Comparison of ENCODE assay signal across 7 mouse cellular contexts in the genomic region with DNA sequence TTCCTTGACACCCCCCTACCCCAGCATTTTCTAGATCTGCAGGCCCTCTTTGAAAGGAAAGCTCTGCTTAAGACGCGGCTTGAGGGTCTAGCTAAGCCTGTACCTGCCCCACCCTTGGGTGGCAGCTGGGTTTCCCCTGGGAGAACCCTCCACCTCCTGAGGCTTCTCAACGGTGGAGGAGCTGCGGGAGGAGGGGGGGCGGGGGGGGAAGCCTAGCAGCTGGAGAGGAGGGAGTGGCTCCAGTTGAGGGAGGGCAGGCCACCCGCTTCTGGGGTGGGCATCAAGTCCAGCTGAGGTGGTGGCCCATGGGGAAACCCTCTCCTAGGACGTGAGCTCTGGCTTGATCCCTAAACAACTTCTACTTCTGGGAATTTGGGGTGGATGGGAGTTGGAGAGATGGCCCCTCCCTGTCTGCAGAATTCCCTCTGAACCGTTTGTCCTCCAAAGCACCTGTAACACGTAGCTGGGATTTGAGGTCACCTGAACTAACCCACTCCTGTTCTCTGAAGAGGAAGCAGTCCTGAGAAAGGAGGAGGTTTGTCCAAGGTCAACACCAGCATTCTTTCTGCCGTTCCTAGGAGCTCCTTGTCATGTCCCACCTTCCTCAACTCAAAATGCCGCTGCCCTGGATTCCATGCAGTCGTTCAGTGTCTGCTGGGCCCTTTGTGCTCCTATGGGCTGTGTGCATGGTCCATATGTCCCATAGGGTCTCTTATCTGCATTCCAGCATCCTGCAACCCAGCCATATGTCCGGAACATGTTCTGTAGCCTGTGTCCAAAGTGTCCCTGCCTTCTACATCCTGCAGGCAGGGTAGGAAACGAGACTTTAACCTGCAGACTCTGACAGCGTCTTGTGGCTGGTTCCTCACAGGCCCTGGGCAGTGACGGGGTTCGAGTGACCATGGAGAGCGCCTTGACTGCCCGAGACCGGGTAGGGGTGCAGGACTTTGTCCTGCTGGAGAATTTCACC. TPM values are rescaled to one million over a fixed set of nuclear protein-coding genes. Genes with fewer than 3 reads are reported as not detected.
DNase-seq lines count a peak whose midpoint lies in the region; ATAC-seq and TF ChIP-seq lines count a peak whose summit lies in the region.

No protein-coding gene starts in this region.

- no peaks in the 10 kb centered on the region for H3K27me3 ChIP-seq in C2C12 (ENCODE audit: control insufficient read depth, insufficient read depth, insufficient read length)
- H3K27me3 ChIP-seq in heart, embryonic 15.5 days = no peaks in the 10 kb centered on the region
- H3K27me3 ChIP-seq in liver, embryonic 13.5 days = no peaks in the 10 kb centered on the region

- no peak for TF ChIP-seq POLR2A in olfactory bulb, adult 2 months (IDR thresholded peaks at IDR 0.05; ENCODE audit: insufficient read depth, low read depth, low read length)

- H3K4me2 ChIP-seq in heart, embryonic 15.5 days = peak overlapping the region; percentile 86
- peak overlapping the region; percentile 98 for H3K4me2 ChIP-seq in liver, embryonic 13.5 days

- peak overlapping the region; percentile 62 for H3K4me3 ChIP-seq in C2C12 (ENCODE audit: insufficient read depth, poor library complexity, severe bottlenecking)
- peak overlapping the region; percentile 80 for H3K4me3 ChIP-seq in heart, embryonic 15.5 days
- H3K4me3 ChIP-seq in liver, embryonic 13.5 days (replicated peaks) = peak overlapping the region; percentile 81
- H3K4me3 ChIP-seq in olfactory bulb, adult 2 months (ENCODE audit: insufficient read depth, low read depth, low read length) = peak overlapping the region; percentile 73

- 39% methylated on average over 20 of the region's 20 CpGs for WGBS in heart, embryonic 15.5 days
- 63% methylated on average over 19 of the region's 20 CpGs for WGBS in liver, embryonic 13.5 days (ENCODE audit: insufficient replicate concordance)
- 73% methylated on average over 19 of the region's 20 CpGs for WGBS in olfactory bulb, adult 2 months

- H3K9ac ChIP-seq in heart, embryonic 15.5 days = peak overlapping the region; percentile 82
- peak overlapping the region; percentile 84 for H3K9ac ChIP-seq in liver, embryonic 13.5 days

- peak; percentile 58 for DNase-seq in ES-CJ7 (ENCODE audit: low read depth, low spot score)
- no peak for DNase-seq in liver, embryonic 13.5 days
- no peak for DNase-seq in cerebellum, postnatal 14 days

- peak overlapping the region; percentile 94 for H3K27ac ChIP-seq in heart, embryonic 15.5 days
- peak overlapping the region; percentile 95; the same call in 1 of the 2 replicates for H3K27ac ChIP-seq in liver, embryonic 13.5 days
- H3K27ac ChIP-seq in olfactory bulb, adult 2 months (ENCODE audit: insufficient read depth, low read depth, low read length) = no peak overlapping the region

- H3K4me1 ChIP-seq in heart, embryonic 15.5 days (replicated peaks) = peaks cover 52% of the 10 kb centered on the region
- H3K4me1 ChIP-seq in liver, embryonic 13.5 days (replicated peaks) = peaks cover 65% of the 10 kb centered on the region
- H3K4me1 ChIP-seq in olfactory bulb, adult 2 months (ENCODE audit: control insufficient read depth, insufficient read depth, low read length) = peaks cover 41% of the 10 kb centered on the region

- H3K36me3 ChIP-seq in C2C12 (ENCODE audit: control insufficient read depth, insufficient read depth) = peaks cover 49% of the 10 kb centered on the region
- peaks cover 42% of the 10 kb centered on the region for H3K36me3 ChIP-seq in heart, embryonic 15.5 days
- peaks cover 49% of the 10 kb centered on the region for H3K36me3 ChIP-seq in liver, embryonic 13.5 days

- H3K79me3 ChIP-seq in C2C12 (ENCODE audit: low read depth) = peaks cover 39% of the 10 kb centered on the region

- no peak for ATAC-seq in heart, embryonic 15.5 days (replicated peaks; ENCODE audit: insufficient number of reproducible peaks, insufficient read depth, low FRiP score, low read depth)
- no peak for ATAC-seq in liver, embryonic 13.5 days (ENCODE audit: low read depth)
- no peak for ATAC-seq in inflammation-experienced regulatory T-cells, adult 6 months

- no peaks in the 10 kb centered on the region for H3K9me3 ChIP-seq in heart, embryonic 15.5 days (replicated peaks)
- no peaks in the 10 kb centered on the region for H3K9me3 ChIP-seq in liver, embryonic 13.5 days (replicated peaks)

- H3ac ChIP-seq in C2C12 (ENCODE audit: control insufficient read depth, insufficient read length, low read depth) = peak overlapping the region; percentile 56

- peaks cover 89% of the 10 kb centered on the region for H3K79me2 ChIP-seq in C2C12 (ENCODE audit: control insufficient read depth, insufficient read depth)

- TF ChIP-seq CTCF in C2C12 (IDR thresholded peaks at IDR 0.05; ENCODE audit: control insufficient read depth, insufficient read depth, insufficient read length) = no peak
- no peak for TF ChIP-seq CTCF in olfactory bulb, adult 2 months (IDR thresholded peaks at IDR 0.05; ENCODE audit: insufficient read depth, low read depth, low read length)

TF ChIP-seq in C2C12, 6 proteins besides CTCF, POLR2A, EP300 and RAD21:
- TF ChIP-seq MYOD1 (IDR thresholded peaks at IDR 0.05; ENCODE audit: control insufficient read depth, insufficient read length, low read depth) (no peak), CEBPB (IDR thresholded peaks at IDR 0.05; ENCODE audit: low read depth) (no peak), USF1 (IDR thresholded peaks at IDR 0.05; ENCODE audit: low read depth) (no peak), FOSL1 (IDR thresholded peaks at IDR 0.05; ENCODE audit: insufficient read depth, low read length, poor library complexity, severe bottlenecking) (no peak), MYOG (IDR thresholded peaks at IDR 0.05; ENCODE audit: control insufficient read depth, extremely low read depth, insufficient read length) (no peak), MAX (IDR thresholded peaks at IDR 0.05) (no peak)
TF ChIP-seq in C2C12: peak in this region for 0.

RNA-seq across cellular contexts. Expression of a gene that starts 6.6 kb away (rescaled TPM):
- polyA plus RNA-seq in C2C12 (2012; fragmentation: generic; extraction: Trizol) = 166 TPM
- 62.1 and 79.0 TPM in 2 replicates for polyA plus RNA-seq in heart, embryonic 15.5 days (2015; fragmentation: Nextera tagmentation; extraction: Ambion mirVana)
- polyA plus RNA-seq in liver, embryonic 13.5 days (2015; fragmentation: Nextera tagmentation; extraction: Ambion mirVana) = 18.3 and 23.0 TPM in 2 replicates
- not detected in 2 replicates for polyA plus RNA-seq in olfactory bulb, adult 2 months (2012; ENCODE audit: insufficient read depth, insufficient read length, low replicate concordance, missing spikeins)
- 10 to 100 TPM; 15.6 to 24.5 (median 23.1) TPM for polyA plus RNA-seq in inflammation-experienced regulatory T-cells, adult 6 months (2017; shearing (Covaris generic))

RNA-seq across cellular contexts. Expression of a gene that starts 22.2 kb away (rescaled TPM):
- 39.3 TPM for polyA plus RNA-seq in C2C12 (2012; fragmentation: generic; extraction: Trizol)
- 82.3 and 95.8 TPM in 2 replicates for polyA plus RNA-seq in heart, embryonic 15.5 days (2015; fragmentation: Nextera tagmentation; extraction: Ambion mirVana)
- 37.1 and 41.6 TPM in 2 replicates for polyA plus RNA-seq in liver, embryonic 13.5 days (2015; fragmentation: Nextera tagmentation; extraction: Ambion mirVana)
- polyA plus RNA-seq in olfactory bulb, adult 2 months (2012; ENCODE audit: insufficient read depth, insufficient read length, low replicate concordance, missing spikeins) = not detected in 2 replicates
- 10 to 100 TPM; 10.5 to 13.5 (median 12.0) TPM for polyA plus RNA-seq in inflammation-experienced regulatory T-cells, adult 6 months (2017; shearing (Covaris generic))

RNA-seq across cellular contexts. Expression of a gene that starts 26.1 kb away (rescaled TPM):
- polyA plus RNA-seq in C2C12 (2012; fragmentation: generic; extraction: Trizol) = 8.9 TPM
- 19.6 and 28.8 TPM in 2 replicates for polyA plus RNA-seq in heart, embryonic 15.5 days (2015; fragmentation: Nextera tagmentation; extraction: Ambion mirVana)
- 12.9 and 13.9 TPM in 2 replicates for polyA plus RNA-seq in liver, embryonic 13.5 days (2015; fragmentation: Nextera tagmentation; extraction: Ambion mirVana)
- polyA plus RNA-seq in olfactory bulb, adult 2 months (2012; ENCODE audit: insufficient read depth, insufficient read length, low replicate concordance, missing spikeins) = not detected in 2 replicates
- polyA plus RNA-seq in inflammation-experienced regulatory T-cells, adult 6 months (2017; shearing (Covaris generic)) = 100 to 1,000 TPM; 110 to 156 (median 133) TPM

Comparison
In these comparisons a context has a peak if more than half of its experiments do, and no peak if none do; other contexts are left out.
1. RNA of a gene that starts 22.2 kb away (polyA plus RNA-seq): 82.3 to 95.8 TPM in heart, embryonic 15.5 days, 39.3 TPM in C2C12 (single experiment), 37.1 to 41.6 TPM in liver, embryonic 13.5 days and 10.5 to 13.5 TPM in inflammation-experienced regulatory T-cells, adult 6 months; not detected in olfactory bulb, adult 2 months; every median in the first group is over 10 times any median in the second.
2. Peak in every context shown above with its lines, with median percentiles within 50 percentile points of each other: H3K4me3 ChIP-seq.